Mouse (Mus musculus): ENCODE results near the gene Dnajb4. TPM values are rescaled to one million over a fixed set of nuclear protein-coding genes. Genes with fewer than 3 reads are reported as not detected.
"Not testable (repeated sequence)": the region's sequence is repeated elsewhere in the genome, so short reads cannot be mapped to it uniquely, and the experiment has no call there.

Dnajb4 gene
- 10 to 100 TPM; 71.5 to 72.5 TPM for total RNA-seq (2021)

DNA sequence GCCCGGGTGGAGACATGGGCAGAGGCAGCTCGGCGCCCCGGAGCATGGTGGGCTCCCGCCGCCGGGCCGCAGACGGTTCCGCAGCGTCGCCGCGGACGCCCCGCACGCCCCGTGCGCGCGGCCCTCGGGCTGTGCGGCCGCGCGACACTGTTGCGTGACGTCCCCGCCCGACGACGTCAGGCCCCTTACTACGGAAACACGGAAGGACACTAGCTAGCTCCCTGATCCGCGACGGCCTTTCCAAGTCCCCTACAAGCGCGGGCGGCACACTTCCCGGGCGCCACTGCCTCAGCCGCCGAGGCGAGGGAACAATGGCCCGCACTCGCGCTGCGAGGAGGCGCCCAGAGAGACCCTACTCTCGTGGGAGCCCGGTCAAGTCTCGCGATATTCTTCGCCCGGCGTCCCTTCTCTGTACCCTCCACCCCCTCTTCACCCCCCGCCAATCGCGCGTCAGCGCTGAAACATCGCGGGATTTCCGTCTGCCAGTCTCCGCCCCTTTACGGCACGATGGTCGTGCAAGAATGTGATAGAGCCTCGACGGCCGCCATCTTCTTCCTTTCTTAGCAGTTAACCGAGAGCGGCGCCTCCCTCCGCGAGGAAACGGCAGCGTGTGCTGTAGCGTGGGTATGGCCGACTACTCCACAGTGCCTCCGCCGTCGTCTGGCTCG is at the start of gene Dnajb4, which contains the start of gene Fubp1:
Gene Dnajb4 (minus strand): TSS at position 336 of the 668 bp plus-strand sequence.
Gene Fubp1 (plus strand): TSS at position 456 of the 668 bp plus-strand sequence.
- intact Hi-C loops (cut with DNase I), result loop anchor here (1.0 to 2.0 kb wide), 2 partner anchors 17 to 99 kb away; no protein-coding TSS in a partner anchor
- peak; percentile 99 for DNase-seq (ENCODE audit: low spot score in 2 of 2)

DNA sequence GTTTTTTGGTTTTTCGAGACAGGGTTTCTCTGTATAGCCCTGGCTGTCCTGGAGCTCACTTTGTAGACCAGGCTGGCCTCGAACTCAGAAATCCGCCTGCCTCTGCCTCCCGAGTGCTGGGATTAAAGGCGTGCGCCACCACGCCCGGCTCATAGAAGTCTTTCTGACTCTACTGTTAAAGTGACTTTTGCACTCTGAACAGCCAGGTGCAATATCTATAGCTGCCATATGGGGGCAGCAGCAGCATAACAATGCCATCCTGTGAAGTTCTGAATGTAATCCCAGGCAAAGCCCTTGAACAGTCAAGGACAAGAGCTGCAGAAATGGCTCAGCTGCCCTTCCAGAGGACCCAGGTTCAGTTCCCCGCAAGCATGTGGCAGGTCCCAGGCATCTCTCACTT is 49.3 kb upstream of the Dnajb4 start:
- DNase-seq (ENCODE audit: low spot score in 2 of 2), result peak; percentile 69 to 84
- intact Hi-C loops (cut with DNase I), result not testable (repeated sequence)

DNA sequence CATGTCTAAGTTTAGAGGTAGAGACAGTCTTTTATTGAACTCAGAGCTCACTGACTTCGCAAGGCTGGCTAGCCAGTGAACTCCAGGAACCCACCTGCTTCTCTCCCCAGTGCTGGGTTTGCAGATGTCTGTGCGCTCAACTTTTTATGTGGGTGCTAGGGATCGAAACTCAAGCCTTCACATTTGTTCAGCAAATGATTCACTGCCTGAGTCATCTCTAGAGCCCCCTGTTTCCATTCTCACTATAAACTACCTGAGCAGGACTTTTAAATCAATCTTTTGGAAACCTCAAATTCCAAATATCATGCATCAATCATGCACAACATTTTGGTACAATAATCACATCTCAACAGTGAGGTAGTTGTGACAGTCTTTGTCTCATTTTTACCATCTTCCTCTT is 47.4 kb upstream of the Dnajb4 start:
- intact Hi-C loops (cut with DNase I), result no loop called here

DNA sequence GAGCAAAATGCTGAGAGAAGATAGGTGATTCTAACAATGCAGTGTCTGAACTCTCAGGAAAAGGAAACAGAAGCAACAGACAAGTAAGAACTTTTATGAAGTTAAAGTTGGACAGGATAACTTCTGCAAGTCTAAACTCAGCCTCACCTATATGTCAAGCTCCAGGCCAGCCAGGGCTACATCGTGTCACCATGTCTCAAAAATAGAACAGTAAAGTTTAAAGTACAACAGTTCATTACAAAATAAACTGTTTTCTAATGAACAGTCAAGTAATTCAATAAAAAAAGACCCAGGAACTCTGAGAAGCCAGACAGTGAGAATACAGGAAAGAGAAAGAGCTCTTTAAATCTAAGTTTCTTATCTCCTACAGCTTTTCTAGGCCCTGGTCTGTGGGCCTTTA is 40.4 kb upstream of the Dnajb4 start:
- DNase-seq (ENCODE audit: low spot score in 2 of 2), result no peak
- intact Hi-C loops (cut with DNase I), result no loop called here

More for the DNA sequence above, 47.4 kb upstream of the Dnajb4 start:
- no peak for DNase-seq (ENCODE audit: low spot score in 2 of 2)

DNA sequence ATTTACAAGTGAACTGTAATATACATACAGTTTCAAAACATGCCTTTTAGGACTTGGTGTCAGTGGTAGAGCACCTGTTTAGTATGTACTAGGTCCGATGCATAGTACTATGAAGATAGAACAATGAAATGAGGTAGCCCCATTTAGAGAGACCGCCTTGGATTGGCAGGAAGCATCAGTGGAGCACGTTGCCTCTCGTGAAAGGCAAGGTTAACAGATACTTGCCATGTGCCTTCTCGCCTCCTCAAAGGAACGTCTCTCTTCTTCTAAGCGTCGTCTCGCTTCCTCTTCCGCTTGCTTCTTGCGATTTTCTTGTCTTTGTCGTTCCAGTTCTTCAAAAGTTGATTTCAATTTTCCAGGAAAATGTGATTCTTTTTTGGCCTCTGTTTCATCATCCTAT is 37.6 kb upstream of the Dnajb4 start:
- DNase-seq (ENCODE audit: low spot score in 2 of 2), result no peak
- intact Hi-C loops (cut with DNase I), result no loop called here

DNA sequence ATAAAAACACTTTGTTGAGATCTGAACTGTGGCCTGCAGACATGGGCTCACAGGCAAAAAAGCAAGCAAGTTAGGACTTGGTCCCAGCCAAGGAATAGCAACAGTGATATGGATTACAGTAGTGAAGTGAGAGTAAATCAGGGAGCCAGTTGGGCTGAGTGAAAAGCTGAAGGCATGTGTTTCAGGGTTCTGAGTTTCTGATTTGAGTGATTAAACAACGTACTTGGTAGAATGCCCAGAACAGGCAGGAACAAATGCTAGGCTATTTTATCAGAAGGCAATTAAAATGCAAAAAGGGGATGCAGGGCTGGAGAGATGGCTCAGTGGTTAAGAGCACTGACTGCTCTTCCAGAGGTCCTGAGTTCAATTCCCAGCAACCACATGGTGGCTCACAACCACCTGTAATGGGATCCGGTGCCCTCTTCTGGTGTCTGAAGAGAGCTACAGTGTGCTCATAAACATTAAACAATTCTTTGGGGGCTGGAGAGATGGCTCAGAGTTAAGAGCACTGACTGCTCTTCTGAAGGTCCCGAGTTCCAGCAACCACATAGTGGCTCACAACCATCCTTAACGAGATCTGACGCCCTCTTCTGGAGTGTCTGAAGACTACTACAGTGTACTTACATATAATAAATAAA is 35.3 kb upstream of the Dnajb4 start:
- intact Hi-C loops (cut with DNase I), result no loop called here
- no peak for DNase-seq (ENCODE audit: low spot score in 2 of 2)

DNA sequence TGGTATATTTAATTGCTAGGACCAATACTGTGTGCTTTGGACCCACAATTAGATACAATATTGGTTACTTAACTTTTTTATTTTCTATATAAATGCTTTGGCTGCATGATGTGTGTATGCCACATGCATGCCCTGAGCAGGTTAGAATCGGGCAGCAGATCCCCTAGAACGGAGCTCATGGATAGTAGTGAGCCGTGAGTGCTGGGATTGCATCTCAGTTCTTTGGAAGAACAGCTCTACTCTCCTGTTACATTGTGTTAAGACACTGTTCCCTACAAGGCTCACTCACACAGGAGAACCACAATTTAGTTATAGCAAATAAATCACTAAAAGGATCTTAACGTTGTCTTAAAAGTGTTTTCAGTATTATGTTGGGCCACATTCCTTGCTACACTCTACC is 33.2 kb upstream of the Dnajb4 start:
- intact Hi-C loops (cut with DNase I), result no loop called here
- DNase-seq (ENCODE audit: low spot score in 2 of 2), result no peak

DNA sequence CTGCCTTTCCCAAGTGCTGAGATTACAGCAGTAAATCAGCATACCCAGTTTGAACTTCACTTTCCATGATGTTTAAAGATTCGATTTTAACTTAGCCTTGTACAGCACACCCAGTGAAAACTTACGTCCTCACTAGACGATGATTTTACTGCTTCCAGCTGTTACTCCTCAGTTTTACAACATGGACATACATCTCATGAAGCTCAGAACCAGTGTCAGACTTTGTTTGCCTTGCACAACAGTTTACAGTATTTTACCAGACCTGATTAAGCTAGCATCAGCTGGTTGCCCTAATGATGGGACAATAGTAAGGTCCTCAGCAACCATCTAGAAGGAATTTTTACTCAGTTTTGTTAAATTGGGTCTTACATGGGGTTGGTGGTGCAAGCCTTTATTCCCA is 31.0 kb upstream of the Dnajb4 start:
- no peak for DNase-seq (ENCODE audit: low spot score in 2 of 2)
- intact Hi-C loops (cut with DNase I), result no loop called here

DNA sequence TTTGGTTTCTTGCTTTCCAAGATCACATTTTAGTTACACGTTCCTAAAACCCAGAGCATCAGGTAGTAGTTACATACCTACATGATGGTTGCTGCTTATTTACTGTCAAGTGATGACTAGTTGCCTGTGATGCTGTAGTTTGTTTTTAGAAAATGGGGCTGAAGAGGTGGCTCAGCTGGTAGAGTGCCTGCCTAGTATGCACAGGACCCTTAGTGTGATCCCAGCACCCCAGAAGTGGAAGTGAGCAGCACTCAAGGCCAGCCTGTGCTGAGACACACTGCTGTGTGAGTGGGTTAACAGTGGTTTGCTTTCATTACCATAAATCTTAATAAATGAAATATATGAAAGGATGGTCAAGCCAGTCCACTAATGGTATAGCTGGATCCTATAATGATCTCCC is 29.5 kb upstream of the Dnajb4 start:
- DNase-seq (ENCODE audit: low spot score in 2 of 2), result no peak
- intact Hi-C loops (cut with DNase I), result no loop called here

DNA sequence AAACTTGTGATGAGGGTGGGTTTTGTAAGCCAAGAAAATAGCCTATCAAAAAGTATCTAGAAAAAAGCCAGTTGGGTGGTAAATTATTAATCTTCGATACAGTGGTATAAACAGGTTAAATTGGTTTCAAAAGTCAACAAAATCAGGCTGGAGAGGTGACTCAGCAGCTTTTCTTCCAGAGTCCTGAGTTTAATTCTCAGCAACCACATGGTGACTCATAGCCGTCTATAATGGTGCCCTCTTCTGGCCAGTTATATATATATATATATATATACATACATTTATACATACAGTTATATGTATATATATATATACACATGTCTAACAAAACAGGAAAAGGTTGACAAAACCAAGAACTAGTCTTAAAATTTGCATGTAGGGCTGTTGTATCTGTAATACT is 28.7 kb upstream of the Dnajb4 start:
- intact Hi-C loops (cut with DNase I), result loop anchor here (1.0 kb wide), 1 partner anchor 22 kb away; no protein-coding TSS in a partner anchor
- DNase-seq (ENCODE audit: low spot score in 2 of 2), result peak in 1 of 2 experiments; percentile 11

DNA sequence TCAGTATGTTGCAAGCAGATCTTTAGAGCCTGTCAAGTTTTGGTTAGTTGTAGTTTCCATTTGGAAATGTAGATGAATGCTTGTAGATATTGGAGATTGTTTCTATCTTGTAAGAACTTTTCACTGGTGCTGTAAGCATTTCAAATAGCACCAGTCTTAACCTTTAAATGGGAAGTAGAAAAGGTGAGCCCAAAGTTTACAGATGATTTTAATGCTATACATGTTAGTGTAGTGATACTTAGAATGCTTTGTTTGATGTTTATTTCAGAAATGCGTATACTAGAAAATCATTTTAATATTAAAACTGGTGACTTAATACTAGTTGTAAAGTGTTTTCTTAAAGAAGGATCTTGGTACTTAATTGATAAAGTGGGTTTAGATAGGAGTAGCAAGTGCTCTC is 25.7 kb upstream of the Dnajb4 start:
- no peak for DNase-seq (ENCODE audit: low spot score in 2 of 2)
- intact Hi-C loops (cut with DNase I), result no loop called here

DNA sequence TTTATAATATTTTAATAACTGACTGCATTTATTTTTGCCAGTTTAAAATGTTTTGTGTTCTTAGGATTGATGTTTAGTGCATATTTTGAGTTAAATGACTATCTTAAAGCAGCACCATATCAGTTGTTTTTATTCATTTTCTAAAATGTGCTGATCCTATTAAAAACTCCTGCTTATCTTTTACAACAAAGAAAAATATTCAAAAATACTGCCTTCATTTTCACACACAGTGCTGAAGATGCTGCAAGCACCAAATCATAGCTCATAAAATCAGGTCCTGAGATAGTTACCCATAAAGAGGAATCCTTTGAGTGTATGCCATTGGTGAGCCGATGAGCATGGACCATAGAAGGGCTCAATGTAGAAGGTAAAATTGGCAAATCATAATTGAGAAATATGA is 25.1 kb upstream of the Dnajb4 start:
- intact Hi-C loops (cut with DNase I), result no loop called here
- no peak for DNase-seq (ENCODE audit: low spot score in 2 of 2)

DNA sequence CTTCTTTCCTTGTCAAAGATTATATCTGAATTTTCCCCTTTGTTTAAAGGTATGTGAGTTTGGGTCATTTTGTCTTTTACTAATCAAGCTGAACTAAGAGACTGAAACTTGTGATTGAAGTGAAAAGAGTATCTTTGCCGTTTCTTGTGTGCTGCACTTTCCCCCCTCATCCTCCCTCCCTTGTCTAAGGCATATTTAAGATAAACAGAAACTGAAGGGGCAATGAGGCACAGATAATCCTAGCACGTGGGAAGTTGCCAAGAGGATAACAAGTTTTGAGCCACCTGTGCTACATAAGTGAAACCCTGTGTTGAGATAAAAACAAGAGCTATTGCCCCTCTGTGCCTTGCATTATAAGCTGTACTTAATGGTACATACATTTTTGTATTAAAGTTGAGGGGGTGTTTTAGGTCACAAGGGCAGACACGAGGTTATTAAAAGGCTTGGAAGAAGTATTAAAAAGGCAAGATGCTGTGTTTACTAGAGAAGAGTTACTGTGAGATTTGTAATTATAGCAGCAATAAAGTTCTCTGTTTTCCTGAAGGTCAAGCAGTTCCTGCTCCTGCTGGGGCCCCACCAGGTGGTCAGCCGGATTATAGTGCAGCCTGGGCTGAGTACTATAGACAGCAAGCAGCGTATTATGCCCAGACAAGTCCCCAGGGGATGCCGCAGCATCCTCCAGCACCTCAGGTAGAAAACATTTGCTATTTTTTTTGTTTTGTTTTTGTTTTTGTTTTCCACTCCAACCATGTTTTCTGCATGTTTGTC is 21.4 kb upstream of the Dnajb4 start:
- intact Hi-C loops (cut with DNase I), result no loop called here
- no peak for DNase-seq (ENCODE audit: low spot score in 2 of 2)

DNA sequence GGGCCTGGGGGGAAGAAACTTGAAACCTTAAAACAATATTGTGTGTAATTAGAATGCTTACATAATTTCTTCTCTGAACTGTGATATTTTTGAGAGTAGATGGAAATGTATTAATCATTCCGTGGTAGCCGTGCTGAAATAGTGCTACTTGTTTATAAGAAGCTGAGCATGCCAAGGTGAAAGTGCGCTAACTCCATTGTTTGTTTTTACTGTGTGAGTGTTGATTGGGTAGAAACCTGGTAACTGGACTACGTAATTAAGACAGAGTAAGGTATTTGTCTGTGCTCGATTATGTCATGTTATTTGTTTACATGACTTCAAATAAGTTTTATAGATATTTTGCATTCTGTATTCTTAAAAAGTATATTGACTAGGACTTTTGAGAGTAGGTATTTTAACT is 19.2 kb upstream of the Dnajb4 start:
- intact Hi-C loops (cut with DNase I), result no loop called here

DNA sequence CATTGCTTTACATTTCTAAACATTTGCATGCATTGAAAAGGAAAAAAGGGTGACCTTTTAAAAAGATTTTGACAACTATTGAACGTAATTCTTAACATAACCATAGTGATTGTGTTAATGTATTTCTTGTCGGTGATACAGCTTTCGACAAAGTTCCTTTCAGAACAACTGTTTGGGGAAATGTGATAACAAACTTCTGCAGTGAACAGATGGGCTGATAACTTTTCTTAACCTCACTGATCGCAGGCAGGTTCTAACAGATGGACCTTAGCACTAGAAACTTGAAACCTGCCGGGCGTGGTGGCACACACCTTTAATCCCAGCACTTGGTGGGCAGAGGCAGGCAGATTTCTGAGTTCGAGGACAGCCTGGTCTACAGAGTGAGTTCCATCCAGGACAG is 18.7 kb upstream of the Dnajb4 start:
- no peak for DNase-seq (ENCODE audit: low spot score in 2 of 2)
- intact Hi-C loops (cut with DNase I), result no loop called here

More for the DNA sequence above, 19.2 kb upstream of the Dnajb4 start:
- DNase-seq (ENCODE audit: low spot score in 2 of 2), result no peak

DNA sequence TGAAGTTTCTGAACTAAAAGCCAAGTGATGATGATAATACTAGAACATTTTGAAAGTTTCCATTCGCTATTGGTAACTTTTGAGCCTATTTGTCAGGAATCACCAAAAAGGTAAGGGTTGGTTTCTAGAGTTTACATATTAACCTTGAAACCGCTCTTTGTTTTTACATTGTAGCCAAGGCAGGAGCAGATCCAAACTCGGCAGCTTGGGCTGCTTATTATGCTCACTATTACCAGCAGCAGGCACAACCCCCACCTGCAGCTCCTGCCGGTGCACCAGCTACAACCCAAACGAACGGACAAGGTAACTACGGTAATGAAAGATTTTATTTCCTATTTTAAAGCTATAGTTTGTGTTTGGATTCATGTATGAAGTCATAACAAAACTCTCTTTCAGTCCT is 15.8 kb upstream of the Dnajb4 start:
- intact Hi-C loops (cut with DNase I), result no loop called here
- DNase-seq (ENCODE audit: low spot score in 2 of 2), result no peak

DNA sequence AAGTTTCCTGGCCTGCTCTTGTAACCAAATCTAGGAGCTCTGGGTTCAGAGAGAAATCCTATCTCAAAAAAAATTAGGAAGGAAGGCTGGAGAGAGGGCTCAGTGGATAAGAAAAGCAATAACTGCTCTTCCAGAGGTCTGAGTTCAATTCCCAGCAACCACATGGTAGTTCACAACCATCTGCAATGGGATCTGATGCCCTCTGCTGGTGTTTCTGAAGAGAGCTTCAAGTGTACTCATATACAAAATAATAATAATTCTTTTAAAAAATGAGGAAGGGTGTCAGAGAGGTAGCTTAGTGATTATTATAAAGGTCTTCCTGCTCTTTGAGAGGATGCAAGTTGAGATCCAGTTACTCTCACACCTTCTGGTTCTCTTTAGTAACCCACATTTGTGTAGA is 14.8 kb upstream of the Dnajb4 start:
- no peak for DNase-seq (ENCODE audit: low spot score in 2 of 2)
- intact Hi-C loops (cut with DNase I), result no loop called here

DNA sequence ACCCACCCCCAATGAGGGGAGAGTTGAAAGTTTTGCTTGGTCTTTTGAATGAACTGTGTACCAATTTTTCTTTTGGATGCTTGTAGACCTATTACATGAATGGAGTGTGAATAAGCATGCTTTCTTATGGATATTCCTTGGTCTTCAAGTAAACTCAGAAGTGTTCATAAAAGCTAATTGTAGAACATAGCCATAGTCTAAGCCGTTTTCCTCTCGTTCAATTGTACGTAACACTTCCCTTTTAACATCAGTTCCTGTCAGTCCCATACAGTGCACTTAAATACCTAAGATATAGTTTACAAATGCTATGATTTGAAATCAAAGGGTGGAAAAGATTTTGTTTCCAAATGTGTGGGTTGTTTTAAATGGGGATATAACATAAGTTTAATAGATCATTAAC is 3.3 kb upstream of the Dnajb4 start:
- no peak for DNase-seq (ENCODE audit: low spot score in 2 of 2)
- intact Hi-C loops (cut with DNase I), result no loop called here

DNA sequence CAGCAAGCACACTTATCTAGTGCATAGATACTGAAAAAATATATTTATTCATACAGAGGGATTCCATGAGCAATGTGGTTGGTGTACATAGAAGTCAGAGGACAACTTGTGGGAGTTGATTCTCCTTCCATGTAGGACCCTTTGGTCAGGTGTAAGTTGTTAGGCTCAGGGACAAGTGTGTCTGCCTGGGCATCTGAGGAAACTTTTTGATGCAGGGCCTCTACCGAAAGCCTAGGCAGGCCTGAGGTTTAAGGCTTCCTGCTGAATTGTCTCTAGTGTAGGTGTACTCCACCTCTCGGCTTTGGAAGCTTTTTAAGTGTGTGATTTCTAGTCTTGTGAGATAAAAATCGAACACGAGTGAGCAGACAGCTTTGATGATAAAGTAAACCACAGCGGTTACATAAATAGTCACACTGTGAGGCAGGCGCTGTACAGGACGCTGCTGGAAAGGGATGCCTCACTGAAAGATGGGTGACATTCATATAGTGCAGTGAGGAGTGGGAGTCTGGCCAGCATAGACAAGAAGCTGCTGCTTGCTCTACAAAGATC is 1.7 kb upstream of the Dnajb4 start:
- intact Hi-C loops (cut with DNase I), result loop anchor here (2.0 kb wide), 1 partner anchor 101 kb away; no protein-coding TSS in a partner anchor
- DNase-seq (ENCODE audit: low spot score in 2 of 2), result peak; percentile 11 to 27

DNA sequence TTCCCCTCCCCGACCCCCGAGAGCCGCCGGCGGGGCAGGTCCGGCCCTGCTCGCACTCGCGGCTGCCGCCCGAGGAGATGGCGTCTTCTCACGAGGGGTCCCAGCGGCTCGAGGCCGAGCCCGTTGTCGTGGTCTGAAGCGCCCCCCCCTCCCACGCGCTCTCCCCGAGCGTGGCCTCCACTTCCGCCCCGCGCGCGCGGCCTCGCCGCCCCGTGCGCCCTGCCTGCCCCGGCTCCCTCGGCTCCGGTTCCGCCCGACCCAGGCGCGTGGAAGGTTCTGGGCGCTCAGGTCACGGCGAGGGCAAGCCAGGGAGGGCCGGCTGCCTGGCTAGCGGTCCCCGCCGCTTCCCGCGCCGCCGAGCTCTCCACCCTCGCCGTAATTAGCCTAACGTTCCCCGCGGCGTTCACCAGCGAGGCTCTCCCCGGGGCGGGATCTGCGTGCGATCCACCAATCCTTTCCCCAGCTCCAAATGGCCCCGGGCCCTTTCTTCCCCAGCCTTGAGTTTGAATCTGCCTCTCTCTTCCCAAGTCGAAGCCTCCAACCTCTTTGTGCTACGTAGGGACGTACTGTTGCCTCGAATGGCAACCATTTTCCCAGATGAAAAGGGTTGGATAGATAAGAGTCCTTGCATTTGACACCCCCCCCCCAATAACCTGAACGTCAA is 758 bp upstream of the Dnajb4 start:
- DNase-seq (ENCODE audit: low spot score in 2 of 2), result peak; percentile 64 to 67
- intact Hi-C loops (cut with DNase I), result loop anchor here (1.0 to 2.0 kb wide), 2 partner anchors 18 to 100 kb away; no protein-coding TSS in a partner anchor
